Mouse (Mus musculus) retina, postnatal 1 day (tissue): Measurements from ENCODE around the gene Myh1.
A peak's percentile ranks its signal among the peaks of the same experiment; 100 is the strongest.

ENCODE experiments used
- DNase-seq: peaks from one replicate; pipeline ENCODE4 v3.0.0-alpha.2; 2012

Gene Myh1

GRCm38 (mm10) chr11:67199752-67200151, at the start of gene Myh1:
TSS of gene Myh1 (plus strand) at chr11:67200052.
- DNase-seq, result no peak

DNA sequence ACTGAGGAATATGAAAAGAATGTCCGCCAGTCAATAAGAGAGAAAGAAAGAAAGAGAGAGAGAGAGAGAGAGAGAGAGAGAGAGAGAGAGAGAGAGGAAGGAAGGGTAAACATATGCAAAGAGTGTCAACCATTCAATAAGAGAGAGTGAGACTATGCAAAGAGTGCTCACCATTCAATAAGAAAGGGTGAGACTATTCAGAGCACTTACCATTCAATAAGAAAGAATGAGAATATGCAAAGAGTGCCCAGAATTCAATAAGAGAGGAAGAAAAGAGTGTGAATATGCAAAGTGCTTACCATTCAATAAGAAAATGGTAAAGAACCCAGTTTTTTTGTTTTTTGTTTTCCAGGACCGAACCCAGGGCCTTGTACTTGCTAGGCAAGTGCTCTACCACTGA, 49.6 kb upstream of the Myh1 start:
- DNase-seq, result no peak

GRCm38 (mm10) chr11:67151159-67151558, 48.7 kb upstream of the Myh1 start:
- no peak for DNase-seq

GRCm38 (mm10) chr11:67151651-67152630, 47.9 kb upstream of the Myh1 start:
- DNase-seq, result peak; percentile 55

GRCm38 (mm10) chr11:67153123-67153522, 46.7 kb upstream of the Myh1 start:
- peak; percentile 66 for DNase-seq

DNA sequence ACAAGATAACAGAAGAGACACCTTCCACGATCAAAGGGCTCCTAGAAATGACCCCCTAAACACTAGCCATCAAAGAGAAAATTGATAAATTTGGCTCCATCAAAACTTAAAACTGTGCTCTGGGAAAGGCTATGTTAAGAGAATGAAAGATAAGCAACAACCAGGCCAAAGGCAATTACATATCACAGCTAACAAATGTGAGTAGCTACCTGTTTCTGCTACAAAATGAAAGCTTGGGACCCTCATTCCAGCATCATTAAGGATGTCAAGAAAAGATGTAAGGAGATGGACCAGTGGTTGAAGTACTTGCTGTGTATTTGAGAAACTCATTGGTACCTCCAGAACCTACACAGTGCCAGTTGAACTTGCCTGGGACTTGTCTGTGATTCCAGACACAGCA, 46.0 kb upstream of the Myh1 start:
- DNase-seq, result no peak

DNA sequence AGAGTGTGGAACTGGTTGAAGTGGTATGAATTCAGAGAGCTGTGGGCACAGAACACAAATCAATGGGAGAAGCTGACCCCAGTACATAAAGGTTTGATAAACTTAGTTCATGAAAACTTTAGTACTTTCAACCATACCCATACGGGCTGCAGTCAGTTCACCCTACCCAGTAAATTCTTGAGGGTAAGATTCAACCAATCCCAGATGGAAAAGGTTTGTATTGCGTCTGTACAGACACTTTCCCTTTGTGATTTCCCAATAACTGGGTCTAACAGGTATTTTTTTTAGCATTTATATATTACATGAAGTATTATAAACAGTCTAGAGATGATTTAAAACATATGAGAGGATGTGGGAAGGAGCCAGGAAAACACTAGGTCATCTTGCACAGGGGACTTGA, 44.2 kb upstream of the Myh1 start:
- DNase-seq, result no peak

DNA sequence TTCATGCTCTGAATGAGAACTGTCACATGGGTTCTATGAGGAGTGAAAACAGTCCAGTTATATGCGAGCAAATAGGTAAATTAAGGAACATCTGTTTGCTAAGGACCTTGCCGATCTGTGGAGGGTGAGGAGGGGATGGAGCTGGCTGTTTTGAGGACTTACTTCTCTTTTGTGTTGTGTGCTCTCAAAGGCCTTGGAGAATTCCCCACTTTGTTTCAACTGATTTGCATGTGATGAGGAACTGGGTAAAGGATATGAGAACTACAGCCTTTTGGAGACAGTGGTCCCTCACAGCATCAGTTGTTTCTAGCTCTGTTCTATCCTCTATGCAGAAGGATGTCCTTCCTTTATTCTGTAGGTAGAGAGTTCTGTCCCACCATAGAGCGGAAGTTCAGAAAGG, 39.7 kb upstream of the Myh1 start:
- no peak for DNase-seq

- DNase-seq, result no peak
Observed at GRCm38 (mm10) chr11:67163701-67164100, 36.2 kb upstream of the Myh1 start.

DNA sequence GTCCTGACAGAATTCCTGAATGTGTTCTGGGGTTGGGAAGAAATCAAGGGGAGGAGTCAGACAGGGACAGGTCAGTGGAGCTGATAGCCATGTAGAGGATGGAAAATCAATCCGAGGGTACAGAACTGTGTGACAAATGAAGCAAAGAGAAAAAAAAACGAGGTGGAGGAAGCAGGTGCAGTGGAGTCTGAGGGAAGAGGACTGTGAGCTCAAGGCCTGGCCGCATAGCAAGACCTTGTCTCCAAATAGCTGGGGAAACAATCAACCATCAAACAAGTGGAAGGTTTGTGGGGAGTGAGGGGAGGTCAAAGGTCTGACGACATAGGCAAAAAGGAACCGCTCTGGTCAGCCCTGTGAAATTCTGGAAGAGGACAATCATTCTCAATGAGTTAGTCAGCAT, 35.0 kb upstream of the Myh1 start:
- DNase-seq, result no peak

DNA sequence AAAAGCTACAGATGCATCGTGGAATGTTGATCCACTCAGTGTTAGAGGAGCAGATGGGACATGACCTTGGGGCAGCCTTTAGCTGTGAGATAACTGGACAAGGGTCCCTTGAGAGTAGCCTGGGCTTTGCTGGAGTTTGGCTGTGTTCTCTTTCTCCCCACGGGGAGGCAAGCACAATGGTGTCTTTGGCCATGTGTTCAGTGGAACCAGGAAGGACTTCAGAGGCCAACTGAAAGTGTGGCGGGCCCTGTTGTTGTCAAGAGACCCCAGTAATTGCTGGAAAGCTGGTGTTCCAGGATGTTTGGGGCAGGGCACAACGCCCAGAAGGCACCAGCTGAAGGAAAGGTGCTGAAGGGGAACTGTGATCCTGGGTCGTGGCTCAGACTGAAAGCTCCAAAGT, 30.6 kb upstream of the Myh1 start:
- no peak for DNase-seq

GRCm38 (mm10) chr11:67170727-67171126, 29.1 kb upstream of the Myh1 start, which contains the start of gene Myh2:
TSS of gene Myh2 (plus strand) at chr11:67171027.
- no peak for DNase-seq

DNA sequence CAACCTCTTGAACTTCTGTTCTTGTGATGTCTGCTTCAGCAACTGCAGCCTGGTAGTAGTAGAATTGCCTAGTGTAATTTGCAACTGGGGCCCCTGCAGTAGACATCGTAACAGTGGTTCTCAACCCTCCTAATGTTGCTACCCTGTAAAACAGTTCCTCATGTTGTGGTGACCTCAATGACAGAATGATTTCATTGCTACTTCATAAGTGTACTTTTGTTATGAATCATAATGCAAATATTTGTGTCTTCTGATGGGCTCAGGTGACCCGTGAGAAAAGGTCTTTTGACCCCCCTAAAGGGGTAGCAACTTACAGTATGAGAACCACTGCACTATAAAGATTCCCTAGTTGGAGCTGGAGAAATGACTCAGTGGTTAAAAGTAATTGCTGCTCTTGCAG, 27.4 kb upstream of the Myh1 start:
- DNase-seq, result no peak

DNA sequence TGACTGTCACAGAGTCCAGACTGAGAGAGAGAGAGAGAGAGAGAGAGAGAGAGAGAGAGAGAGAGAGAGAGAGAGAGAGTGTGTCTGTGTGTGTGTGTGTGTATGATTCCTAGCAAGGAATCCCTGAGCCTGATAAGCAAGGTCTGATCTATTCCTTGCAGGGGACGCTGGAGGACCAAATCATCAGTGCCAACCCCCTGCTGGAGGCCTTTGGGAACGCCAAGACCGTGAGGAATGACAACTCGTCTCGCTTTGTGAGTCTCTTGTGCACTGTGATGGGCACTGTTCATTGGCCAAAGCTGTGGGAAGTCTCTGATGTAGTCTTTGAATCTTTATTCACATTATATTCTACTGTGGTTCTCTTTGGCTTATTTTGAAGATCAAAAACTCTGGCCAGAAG, 23.5 kb upstream of the Myh1 start:
- DNase-seq, result no peak

DNA sequence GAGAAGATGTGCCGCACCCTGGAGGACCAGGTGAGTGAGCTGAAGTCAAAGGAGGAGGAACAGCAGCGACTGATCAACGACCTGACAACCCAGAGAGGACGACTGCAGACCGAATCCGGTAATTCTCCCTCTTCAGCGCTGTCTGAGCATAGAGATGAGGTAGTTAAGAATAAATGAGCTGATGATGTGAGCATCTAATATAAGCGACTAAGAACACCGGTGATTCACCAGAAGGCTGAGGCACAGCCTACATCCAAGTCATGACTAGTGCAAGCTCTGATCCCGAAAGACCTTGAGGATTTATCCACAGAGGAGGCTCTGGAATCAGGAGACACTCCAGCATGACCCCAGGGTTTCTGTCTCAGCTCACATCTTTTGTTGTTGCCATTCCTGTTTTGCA, 9.5 kb upstream of the Myh1 start:
- DNase-seq, result no peak

- DNase-seq, result no peak
Observed at GRCm38 (mm10) chr11:67190814-67191213, 9.0 kb upstream of the Myh1 start.

- no peak for DNase-seq
Observed at GRCm38 (mm10) chr11:67191496-67191895, 8.4 kb upstream of the Myh1 start.

DNA sequence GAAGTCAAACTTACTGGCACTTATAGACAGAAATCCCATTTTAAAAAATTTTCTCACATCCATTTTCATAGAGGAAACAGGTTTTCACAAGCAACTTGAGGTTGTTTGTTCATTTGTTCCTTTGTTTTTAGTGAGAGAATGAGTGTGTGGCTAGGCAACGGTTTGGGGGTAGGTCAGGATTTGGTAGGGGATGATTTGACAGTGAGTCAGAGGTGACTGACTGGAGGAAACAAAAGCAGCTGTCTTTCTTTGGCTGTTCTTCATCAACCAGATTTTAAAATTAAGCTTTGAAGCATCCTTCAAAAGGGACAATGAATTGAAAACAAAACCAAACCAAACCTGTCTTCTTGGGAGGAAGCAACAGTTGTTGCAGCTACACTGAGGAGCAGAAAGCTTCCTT, 531 bp upstream of the Myh1 start:
- DNase-seq, result no peak

DNA sequence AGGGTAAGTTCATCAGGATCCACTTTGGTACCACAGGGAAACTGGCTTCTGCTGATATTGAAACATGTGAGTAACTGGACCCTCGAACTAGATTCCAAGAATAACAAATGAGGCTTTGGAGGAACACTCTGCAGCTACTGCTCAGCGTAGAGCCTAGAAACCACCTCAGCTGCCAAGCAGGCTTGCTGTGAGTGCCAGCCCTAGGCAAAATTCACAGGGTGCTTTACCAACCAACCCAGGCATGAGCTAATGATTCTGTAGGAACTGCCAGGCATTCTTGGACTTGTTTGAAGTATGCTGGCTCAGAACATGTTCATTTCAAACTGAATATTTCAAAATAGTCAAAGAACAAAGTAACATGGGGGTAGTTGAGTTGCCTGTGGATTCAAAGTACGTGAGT, 4.9 kb downstream of the Myh1 start:
- no peak for DNase-seq

DNA sequence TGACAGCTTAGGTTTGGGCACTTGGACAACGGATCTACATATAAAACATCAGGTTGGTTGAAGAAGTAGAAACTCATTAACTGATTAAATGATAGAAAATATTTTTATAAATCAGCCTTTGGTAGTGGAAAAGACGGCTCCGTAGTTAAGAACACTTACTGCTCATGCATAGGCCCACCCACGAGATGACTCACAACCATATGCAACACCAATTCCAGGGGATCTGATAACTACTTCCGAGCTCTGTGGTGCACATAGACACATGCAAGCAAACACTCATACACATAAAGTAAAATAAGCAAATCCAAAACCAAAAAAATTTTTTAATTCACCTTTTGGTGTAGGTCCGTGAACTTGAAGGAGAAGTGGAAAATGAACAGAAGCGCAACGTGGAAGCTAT, 22.0 kb downstream of the Myh1 start:
- DNase-seq, result no peak

- no peak for DNase-seq
Observed at GRCm38 (mm10) chr11:67224466-67224865, 24.6 kb downstream of the Myh1 start.

DNA sequence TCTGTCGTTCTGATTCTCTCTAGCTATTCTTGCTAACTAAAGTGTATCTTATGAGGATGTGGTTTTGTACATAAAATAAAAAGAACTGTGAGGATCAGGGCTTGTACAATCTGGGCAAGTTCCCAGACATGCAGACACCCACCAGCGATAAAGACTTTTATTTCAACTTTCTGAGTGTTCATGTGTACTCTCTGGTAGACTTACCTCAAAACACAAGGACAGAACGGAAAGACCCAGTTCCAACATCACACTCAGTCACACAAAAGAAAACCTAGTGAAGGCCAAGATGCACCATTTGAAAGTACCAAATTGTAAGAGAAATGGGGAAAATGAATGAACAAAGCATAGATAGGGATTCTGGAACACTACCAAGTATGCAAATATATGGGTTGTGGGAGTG, 28.9 kb downstream of the Myh1 start:
- DNase-seq, result no peak

- DNase-seq, result no peak
Observed at GRCm38 (mm10) chr11:67229166-67229565, 29.3 kb downstream of the Myh1 start.

DNA sequence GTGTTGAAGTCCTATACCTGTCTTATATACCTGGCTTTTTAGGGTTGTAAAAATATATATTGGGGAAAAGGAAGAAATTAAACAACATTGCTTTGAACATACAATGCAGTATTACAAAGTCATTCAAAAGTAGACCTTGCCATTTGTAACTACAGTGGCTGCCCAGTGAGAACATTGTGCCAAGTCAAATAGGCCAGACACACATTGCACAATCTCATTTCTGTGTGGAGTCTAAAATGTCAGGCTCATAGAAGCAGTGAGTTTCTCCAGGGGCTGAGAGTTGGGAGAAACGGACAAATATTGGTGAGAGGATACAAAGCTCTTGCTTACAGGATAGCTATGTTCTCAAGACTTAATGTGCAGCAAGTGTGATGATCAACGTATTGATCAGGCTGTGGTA, 30.1 kb downstream of the Myh1 start:
- DNase-seq, result no peak
